Mouse (Mus musculus) adrenal gland (tissue): ENCODE data around the gene Cmklr1.

Source experiments
- intact Hi-C: fragments of 180-260 bp; cut with DNase I; formaldehyde crosslinking; loops from one replicate; pipeline ENCODE4 v1.15.1; 2025

The Cmklr1 gene

DNA sequence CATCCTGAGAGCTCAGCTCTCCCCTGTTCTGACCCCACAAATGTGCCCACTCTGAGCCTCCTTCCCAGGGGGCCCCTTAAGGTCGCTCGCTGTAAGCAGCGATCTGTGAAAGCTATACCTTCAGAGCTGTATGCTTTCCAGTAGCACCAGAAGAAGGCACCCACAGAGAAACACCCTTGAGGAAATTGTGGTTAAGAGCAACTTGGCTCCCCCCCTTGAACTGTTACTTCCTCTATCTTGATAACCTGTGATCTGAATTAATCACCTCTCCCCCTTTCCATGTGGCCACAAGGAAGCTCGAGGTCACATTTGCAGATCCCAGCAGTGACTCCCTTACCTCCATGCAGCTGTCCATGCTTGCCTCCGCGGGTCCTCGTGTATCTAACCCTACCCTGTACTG lies 29.2 kb downstream of the Cmklr1 start:
- intact Hi-C loops: no loop called here

DNA sequence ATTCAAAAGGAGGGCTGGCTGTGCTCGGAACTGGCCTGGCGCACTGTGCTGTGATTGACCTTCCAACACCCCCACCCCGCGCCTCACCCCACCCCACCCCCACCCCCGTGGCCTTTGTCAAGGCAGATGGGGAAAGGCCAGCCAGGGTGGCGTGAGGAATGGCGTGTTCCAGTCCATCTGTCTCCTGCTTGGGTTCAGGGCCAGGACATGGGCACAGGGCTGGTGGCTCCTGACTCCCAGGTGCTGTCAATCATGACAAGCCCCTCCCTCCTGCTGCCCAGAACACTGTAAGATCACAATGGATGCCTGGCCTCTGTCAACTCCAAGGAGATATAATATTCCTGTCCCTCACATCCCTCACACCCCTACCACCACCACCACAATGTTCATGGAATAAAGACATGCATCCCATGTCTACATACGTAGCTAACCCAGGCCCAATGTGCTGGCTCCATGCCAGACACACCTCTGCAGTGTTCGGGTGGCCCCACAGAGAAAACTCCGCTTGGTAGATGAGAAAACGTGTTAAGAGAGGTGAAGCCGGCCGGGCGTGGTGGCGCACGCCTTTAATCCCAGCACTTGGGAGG lies 30.0 kb downstream of the Cmklr1 start:
- intact Hi-C loops: no loop called here

DNA sequence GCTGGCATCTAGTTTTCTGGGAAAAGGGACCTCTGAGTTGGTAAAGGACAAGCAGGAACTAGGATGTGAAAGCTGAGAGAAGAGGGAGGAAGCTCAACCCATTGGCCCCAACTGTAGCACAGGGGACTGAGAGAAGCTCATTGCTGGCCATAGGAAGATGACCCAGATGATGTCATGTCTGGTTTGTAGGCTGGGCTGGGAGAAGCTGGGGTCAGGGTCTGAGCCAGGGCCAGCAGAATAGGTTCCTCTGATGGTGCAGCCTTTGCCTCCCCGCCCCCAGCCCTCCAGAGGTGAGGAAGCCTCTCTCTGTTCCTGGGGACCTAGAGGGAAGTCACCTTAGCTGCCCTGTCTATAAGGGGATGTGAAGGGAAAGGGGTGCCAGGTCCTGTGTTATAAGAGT lies 31.1 kb downstream of the Cmklr1 start:
- intact Hi-C loops: no loop called here

GRCm38 (mm10) chr5:113618716-113619115 lies 31.5 kb downstream of the Cmklr1 start:
- intact Hi-C loops: no loop called here

- intact Hi-C loops: no loop called here
Measured at GRCm38 (mm10) chr5:113611771-113612233, 38.4 kb downstream of the Cmklr1 start.

DNA sequence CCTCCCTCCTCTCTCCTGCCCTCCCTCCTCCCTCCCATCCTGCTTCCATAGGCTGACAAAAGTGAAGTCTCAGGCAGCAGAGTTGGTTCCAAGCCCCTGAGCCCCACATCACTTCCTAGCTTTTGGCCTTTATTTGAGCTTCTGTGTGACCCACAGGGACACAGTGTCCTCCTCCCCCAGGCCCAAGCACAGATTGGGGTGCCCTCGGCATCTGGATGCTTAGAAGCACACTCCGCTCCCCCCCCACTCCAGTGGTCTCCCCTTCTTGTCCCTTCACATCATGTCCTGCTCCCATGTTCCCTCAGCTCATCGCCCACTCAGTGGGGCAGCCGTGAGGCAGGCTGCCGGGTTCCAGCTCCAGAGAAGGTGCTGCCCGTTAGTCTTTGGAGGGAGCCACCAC lies 39.1 kb downstream of the Cmklr1 start:
- intact Hi-C loops: no loop called here

- intact Hi-C loops: no loop called here
Measured at GRCm38 (mm10) chr5:113610490-113610889, 39.7 kb downstream of the Cmklr1 start.

DNA sequence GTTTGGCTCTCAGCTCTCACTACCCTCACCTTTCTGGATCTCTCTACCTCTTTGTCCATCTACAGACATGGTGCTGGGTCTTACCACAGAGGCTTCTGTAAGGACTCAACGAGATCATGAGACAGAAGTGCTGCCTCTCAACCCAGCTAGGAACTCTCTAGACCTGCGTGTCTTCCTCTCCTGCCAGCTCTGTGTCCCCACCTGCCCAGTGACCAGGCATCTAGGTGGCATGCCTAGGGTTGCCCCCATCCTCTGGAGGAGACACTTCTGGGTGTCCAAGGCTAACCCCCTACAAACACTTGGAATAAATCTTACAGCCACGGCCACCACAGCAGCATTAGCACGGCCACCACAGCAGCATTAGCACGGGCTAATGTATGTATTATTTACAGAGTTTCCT lies 40.3 kb downstream of the Cmklr1 start:
- intact Hi-C loops: no loop called here

GRCm38 (mm10) chr5:113608511-113608910 lies 41.7 kb downstream of the Cmklr1 start:
- intact Hi-C loops: no loop called here

GRCm38 (mm10) chr5:113607941-113608431 lies 42.2 kb downstream of the Cmklr1 start:
- intact Hi-C loops: no loop called here

DNA sequence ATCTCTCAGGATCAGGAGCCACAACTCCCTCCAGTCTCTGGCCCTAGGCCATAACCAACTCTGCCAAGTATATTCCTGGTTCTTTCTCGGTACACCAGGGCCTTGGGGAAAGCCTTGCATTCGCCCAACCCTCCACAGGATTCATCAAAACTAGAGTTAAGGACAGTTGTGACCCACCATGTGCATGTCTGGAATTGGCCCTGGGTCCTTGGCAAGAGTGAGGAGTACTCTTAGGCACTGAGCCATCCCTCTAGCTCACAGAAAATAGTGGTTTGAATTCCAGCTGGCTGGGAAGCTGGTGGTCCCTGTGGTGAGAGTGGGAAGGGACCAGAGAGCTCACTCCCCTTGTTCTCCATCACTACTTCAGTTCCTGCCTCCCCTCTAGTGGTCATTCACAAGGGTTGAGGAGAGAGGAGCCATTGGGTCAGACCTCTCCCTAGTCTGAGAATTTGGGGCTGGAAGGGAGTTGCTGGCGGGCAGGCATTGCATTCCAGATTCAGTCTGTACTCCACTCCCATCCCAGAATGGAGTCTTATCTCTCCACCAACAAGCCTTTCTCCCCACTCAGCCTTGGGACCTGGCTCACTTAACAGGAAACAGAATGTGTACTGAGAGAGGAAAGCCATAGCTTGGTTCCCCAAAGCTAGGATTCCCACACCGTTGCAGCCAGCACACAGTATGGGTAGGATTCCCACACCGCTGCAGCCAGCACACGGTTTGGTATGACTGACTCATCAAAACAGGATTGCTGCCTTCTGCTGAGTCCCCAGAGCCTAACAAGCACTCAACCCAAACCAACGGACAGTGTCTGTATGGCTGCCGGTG lies 43.1 kb downstream of the Cmklr1 start:
- intact Hi-C loops: no loop called here

DNA sequence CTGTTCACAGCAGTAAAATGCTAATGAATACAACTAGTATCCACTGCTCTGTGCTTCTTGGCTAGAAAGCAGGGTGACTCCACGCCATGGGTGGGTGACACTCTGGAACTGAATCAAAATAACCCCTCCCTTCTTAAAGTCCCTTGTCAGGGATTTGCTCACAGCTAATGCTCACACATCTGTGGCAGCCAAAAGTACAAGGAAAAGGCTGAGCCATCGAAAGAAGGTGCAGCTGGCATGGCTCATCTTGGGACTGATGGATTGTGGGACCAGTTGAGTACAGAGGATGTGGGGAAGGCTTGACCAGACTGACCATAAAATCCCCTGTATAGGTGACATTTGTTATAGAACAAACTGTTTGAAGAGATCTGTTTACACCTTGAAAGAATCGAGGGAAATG lies 44.1 kb downstream of the Cmklr1 start:
- intact Hi-C loops: no loop called here

DNA sequence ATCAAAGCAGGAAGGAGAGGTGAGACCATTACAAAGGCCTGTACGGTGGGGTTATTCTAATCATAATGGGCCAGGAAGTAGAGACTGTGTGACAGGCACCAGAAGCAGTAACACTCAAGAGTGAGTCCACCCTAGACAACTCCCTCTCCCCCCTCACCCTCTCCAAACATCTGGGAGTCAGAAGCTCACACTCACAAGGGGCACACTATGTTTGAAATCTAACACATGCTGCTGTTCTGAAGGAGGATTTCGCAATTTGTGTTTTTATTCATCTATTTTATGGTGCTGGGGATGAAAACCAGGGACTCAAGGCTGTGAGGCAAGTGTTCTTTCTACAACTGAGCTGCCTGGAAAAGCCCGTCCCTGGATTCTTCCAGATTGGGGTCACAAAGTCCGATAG lies 45.5 kb downstream of the Cmklr1 start:
- intact Hi-C loops: no loop called here

GRCm38 (mm10) chr5:113603471-113603870 lies 46.8 kb downstream of the Cmklr1 start:
- intact Hi-C loops: no loop called here

DNA sequence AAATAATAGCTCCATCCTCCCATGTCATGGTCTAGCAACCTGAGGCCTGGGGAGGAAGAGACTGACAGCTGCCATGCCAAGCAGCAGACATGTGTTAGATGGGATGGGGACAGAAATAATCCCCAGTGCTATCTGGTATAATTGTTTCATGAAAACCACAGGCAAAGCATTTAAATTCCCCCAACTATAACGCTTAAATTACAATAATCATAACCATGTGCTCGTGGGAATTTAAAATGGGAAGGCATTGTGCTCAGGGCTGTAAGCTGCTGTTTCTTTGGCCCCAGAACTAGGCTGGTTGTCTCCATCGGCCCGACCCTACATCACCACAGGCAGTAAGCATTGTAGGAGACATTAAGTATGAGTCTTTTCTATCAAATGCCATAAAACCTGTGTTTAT lies 49.4 kb downstream of the Cmklr1 start:
- intact Hi-C loops: no loop called here

GRCm38 (mm10) chr5:113600181-113600580 lies 50.0 kb downstream of the Cmklr1 start:
- intact Hi-C loops: no loop called here

- intact Hi-C loops: no loop called here
Measured at GRCm38 (mm10) chr5:113596780-113597353, 53.4 kb downstream of the Cmklr1 start.

DNA sequence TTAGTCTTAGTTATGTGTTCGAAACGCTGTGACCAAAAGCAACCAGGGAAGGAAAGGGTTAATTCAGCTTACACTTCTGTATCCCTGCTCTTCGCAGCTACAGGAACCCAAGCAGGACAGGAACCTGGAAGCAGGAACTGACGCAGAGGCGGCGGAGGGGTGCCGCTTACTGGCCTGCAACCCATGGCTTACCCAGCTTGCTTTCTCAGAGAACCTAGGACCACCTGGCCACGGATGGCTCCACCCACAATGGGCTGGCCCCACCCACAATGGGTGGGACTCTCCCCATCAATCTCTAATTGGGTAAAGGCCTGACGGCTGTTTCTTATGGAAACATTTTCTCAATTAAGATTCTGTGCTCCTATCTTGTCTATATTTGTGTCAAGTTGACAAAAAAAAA lies 54.0 kb downstream of the Cmklr1 start:
- intact Hi-C loops: no loop called here

DNA sequence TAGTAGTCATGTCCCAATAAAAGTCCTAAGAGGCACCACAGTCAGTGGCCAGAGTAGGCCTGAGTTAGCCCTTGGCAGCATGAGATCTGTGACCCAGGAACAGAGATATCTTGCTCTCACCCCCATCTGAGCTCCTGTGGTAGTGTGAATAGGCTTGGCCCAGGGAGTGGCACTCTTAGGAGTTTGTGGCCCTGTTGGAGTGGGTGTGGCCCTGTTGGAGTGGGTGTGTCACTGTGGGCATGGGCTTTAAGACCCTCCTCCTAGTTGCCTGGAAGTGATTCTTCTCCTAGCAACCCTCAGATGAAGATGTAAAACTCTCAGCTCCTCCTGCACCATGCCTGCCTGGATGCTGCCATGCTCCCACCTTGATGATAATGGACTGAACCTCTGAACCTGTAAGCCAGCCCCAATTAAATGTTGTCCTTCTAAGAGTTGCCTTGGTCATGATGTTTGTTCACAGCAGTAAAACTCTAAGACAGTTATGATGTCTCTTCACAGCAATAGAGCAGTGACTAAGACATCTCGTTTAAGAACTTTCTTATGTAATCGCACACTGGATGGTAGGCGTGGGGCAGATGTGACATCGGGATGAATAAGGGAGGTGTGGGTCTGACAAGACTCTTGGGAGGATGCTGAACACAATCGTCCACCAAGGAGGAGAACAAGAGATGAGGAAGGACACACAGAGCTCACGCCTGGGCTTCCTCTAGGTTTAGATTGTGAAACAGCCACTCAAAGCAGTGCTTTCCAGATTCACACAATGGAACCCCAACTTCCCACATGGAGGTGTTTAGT lies 56.1 kb downstream of the Cmklr1 start:
- intact Hi-C loops: no loop called here

- intact Hi-C loops: no loop called here
Measured at GRCm38 (mm10) chr5:113591751-113592230, 58.4 kb downstream of the Cmklr1 start.

GRCm38 (mm10) chr5:113591166-113591565 lies 59.1 kb downstream of the Cmklr1 start:
- intact Hi-C loops: no loop called here
